Mouse (Mus musculus): ENCODE data around the gene Rassf5. TPM values are rescaled to one million over a fixed set of nuclear protein-coding genes. Genes with fewer than 3 reads are reported as not detected.
A peak's percentile ranks its signal among the peaks of the same experiment; 100 is the strongest.

The Rassf5 gene
- polyA plus RNA-seq, 1 experiment from 2014 or later, result 8.0 TPM

- Histone ChIP-seq H3K9me3 (ENCODE audit: low read length) (no peaks in the 10 kb centered on the region), H3K27me3 (ENCODE audit: insufficient read depth, low read length) (no peaks in the 10 kb centered on the region), H3K27ac (ENCODE audit: low read depth) (peak overlapping the region; percentile 44; the same call in 1 of the 2 replicates), H3K4me2 (ENCODE audit: low read depth, low read length) (peak overlapping the region; percentile 55; the same call in 1 of the 2 replicates), H3K9ac (replicated peaks) (no peak overlapping the region), H3K4me1 (ENCODE audit: insufficient read depth) (peaks cover 23% of the 10 kb centered on the region), H3K4me3 (ENCODE audit: low read depth, low read length) (no peak overlapping the region), H3K36me3 (replicated peaks; ENCODE audit: insufficient read depth, low read length) (no peaks in the 10 kb centered on the region)
- no peak for ATAC-seq
- no peak for TF ChIP-seq CTCF (IDR thresholded peaks at IDR 0.05; ENCODE audit: low read depth)
- no peak for TF ChIP-seq EP300 (IDR thresholded peaks at IDR 0.05; ENCODE audit: low read depth)
- 58% methylated on average over 10 of the region's 10 CpGs for WGBS (ENCODE audit: insufficient replicate concordance)
- DNase-seq, result no peak
These were observed 44.5 kb downstream of the Rassf5 start for GRCm38 (mm10) chr1:131200588-131200987.

DNA sequence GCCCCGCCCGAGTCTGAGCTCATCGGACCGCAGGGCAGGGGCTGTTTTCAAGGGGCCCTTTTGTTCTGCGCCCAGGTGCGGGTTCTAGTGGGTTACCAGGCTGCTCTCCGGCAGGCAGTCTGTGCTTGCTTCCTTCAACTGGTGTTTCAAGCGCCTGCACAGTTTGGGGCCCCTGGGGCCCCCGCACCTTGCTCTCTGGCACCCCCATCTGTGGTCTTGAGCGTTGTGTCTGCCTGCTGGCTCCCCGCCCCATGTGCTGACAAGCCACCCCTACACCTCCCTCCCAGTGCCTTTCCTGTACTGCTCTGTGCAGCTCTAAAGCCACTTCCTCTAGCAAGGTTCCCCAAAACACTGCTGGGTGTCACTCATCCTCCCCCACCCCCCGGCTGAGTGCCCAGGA lies 45.1 kb downstream of the Rassf5 start:
- TF ChIP-seq CTCF (IDR thresholded peaks at IDR 0.05; ENCODE audit: low read depth), result peak; percentile 56
- no peak for TF ChIP-seq EP300 (IDR thresholded peaks at IDR 0.05; ENCODE audit: low read depth)
- DNase-seq, result peak; percentile 83
- Histone ChIP-seq H3K4me2 (ENCODE audit: low read depth, low read length) (peak overlapping the region; percentile 55), H3K4me1 (ENCODE audit: insufficient read depth) (peaks cover 23% of the 10 kb centered on the region), H3K9ac (replicated peaks) (peak overlapping the region; percentile 59), H3K27me3 (ENCODE audit: insufficient read depth, low read length) (no peaks in the 10 kb centered on the region), H3K27ac (ENCODE audit: low read depth) (peak overlapping the region; percentile 87), H3K4me3 (ENCODE audit: low read depth, low read length) (peak overlapping the region; percentile 50), H3K36me3 (replicated peaks; ENCODE audit: insufficient read depth, low read length) (no peaks in the 10 kb centered on the region), H3K9me3 (ENCODE audit: low read length) (no peaks in the 10 kb centered on the region)
- ATAC-seq, result peak; percentile 87
- 32% methylated on average over 12 of the region's 12 CpGs for WGBS (ENCODE audit: insufficient replicate concordance)

DNA sequence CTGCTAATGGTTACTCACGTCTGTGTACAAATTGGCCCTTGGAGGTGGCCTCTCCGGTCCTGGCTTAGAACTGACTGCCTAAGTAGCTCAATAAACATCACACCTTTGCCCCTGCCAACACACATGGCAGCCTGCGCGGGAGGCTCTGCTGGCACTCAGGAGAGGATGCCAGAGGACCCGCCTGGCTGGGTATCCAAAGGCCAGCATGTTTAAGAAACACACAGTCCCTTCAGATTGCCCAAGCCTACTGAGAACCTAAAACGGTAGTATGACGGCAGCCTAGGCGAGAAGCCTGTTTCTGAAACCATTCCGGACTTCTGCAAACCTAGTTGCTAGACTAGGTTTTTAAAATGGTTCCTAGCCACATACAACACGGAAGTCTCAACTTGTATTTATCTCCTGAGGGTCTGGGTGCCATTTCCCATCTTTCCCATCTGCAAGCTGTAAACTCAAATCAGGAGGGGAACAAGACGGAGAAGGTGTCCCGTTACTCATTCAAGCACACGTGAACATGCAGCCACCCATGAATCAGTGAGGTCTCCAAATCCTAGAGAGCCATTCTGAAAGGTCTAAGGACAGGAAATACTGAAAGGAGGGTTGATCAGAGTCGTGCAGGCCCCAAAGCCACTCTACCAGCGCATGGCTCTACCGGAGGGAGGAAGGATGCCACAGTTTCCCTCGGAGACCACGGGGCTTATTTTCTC lies 45.8 kb downstream of the Rassf5 start:
- H3K9me3 ChIP-seq (ENCODE audit: low read length), result no peaks in the 10 kb centered on the region
- H3K9ac ChIP-seq (replicated peaks), result peak overlapping the region; percentile 59
- whole genome bisulfite sequencing (ENCODE audit: insufficient replicate concordance), result 40% methylated on average over 18 of the region's 18 CpGs

DNA sequence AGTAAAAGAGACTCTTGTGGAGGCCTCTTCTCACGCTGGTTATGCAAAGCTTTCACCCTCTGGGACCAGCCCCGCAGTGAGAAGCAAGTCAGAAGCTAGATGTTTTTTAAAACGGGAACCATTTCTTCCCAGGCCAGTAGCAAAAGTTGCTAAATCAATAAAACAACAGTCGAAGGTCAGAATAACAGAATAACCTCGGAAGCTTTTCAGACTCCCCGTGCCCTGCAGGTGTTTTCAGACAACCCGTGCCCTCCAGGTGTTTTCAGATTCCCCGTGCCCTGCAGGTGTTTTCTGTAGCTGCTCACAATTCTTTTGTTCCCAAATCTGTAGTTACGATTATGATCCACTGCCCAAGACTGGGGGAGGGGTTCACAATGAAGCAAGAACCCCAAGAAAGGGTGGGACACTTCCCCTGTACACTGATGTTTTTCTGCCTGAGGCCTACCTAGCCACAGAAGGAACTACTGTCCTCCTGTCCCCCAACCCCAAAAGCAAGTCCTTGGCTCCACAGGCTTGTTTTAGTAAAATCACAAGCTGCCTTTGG lies 46.6 kb downstream of the Rassf5 start:
- peak overlapping the region; percentile 50 for H3K4me3 ChIP-seq (ENCODE audit: low read depth, low read length)
- peaks cover 23% of the 10 kb centered on the region for H3K4me1 ChIP-seq (ENCODE audit: insufficient read depth)
- ATAC-seq (no peak), DNase-seq (no peak)
- peak overlapping the region; percentile 59 for H3K9ac ChIP-seq (replicated peaks)
- TF ChIP-seq EP300 (IDR thresholded peaks at IDR 0.05; ENCODE audit: low read depth) (no peak), CTCF (IDR thresholded peaks at IDR 0.05; ENCODE audit: low read depth) (no peak)
- 30% methylated on average over 9 of the region's 9 CpGs for WGBS (ENCODE audit: insufficient replicate concordance)
- H3K27ac ChIP-seq (ENCODE audit: low read depth), result peak overlapping the region; percentile 87
- no peaks in the 10 kb centered on the region for H3K9me3 ChIP-seq (ENCODE audit: low read length)
- peak overlapping the region; percentile 55 for H3K4me2 ChIP-seq (ENCODE audit: low read depth, low read length)
- no peaks in the 10 kb centered on the region for H3K36me3 ChIP-seq (replicated peaks; ENCODE audit: insufficient read depth, low read length)
- no peaks in the 10 kb centered on the region for H3K27me3 ChIP-seq (ENCODE audit: insufficient read depth, low read length)

More for the DNA sequence above, 45.8 kb downstream of the Rassf5 start:
- Histone ChIP-seq H3K36me3 (replicated peaks; ENCODE audit: insufficient read depth, low read length) (no peaks in the 10 kb centered on the region), H3K4me3 (ENCODE audit: low read depth, low read length) (peak overlapping the region; percentile 50), H3K27me3 (ENCODE audit: insufficient read depth, low read length) (no peaks in the 10 kb centered on the region), H3K27ac (ENCODE audit: low read depth) (peak overlapping the region; percentile 87), H3K4me2 (ENCODE audit: low read depth, low read length) (peak overlapping the region; percentile 55), H3K4me1 (ENCODE audit: insufficient read depth) (peaks cover 23% of the 10 kb centered on the region)
- ATAC-seq, result peak; percentile 46
- DNase-seq, result peak; percentile 37
- TF ChIP-seq CTCF (IDR thresholded peaks at IDR 0.05; ENCODE audit: low read depth) (no peak), EP300 (IDR thresholded peaks at IDR 0.05; ENCODE audit: low read depth) (no peak)

DNA sequence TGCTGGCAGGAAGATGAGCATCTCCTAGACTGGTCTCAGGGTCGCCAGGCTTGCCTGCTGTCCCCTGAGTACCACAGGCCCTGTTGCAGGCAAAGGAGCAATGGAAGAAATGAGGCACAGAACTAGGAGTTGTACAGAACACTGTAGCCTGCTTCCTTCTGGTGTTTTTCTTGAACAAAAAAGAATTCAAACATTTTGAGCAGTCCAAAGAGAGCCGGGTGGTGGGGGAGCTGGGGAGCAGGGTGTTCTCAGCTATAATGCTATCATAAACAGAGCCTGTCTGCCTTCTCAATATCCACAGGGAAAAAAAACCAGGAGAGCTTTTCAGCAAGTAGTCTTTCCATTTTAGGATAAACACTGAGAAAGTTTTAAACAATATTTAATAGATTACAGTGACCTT lies 49.0 kb downstream of the Rassf5 start:
- WGBS (ENCODE audit: insufficient replicate concordance), result 55% methylated on average over 2 of the region's 2 CpGs
- no peak for ATAC-seq
- Histone ChIP-seq H3K36me3 (replicated peaks; ENCODE audit: insufficient read depth, low read length) (0 out of 2 replicates have a peak, but pooled peaks cover 6% of the 10 kb centered on the region), H3K4me1 (ENCODE audit: insufficient read depth) (peaks cover 19% of the 10 kb centered on the region), H3K9me3 (ENCODE audit: low read length) (no peaks in the 10 kb centered on the region), H3K4me3 (ENCODE audit: low read depth, low read length) (no peak overlapping the region), H3K27me3 (ENCODE audit: insufficient read depth, low read length) (no peaks in the 10 kb centered on the region), H3K4me2 (ENCODE audit: low read depth, low read length) (no peak overlapping the region), H3K9ac (replicated peaks) (no peak overlapping the region), H3K27ac (ENCODE audit: low read depth) (no peak overlapping the region)
- TF ChIP-seq EP300 (IDR thresholded peaks at IDR 0.05; ENCODE audit: low read depth) (no peak), CTCF (IDR thresholded peaks at IDR 0.05; ENCODE audit: low read depth) (no peak)
- no peak for DNase-seq

DNA sequence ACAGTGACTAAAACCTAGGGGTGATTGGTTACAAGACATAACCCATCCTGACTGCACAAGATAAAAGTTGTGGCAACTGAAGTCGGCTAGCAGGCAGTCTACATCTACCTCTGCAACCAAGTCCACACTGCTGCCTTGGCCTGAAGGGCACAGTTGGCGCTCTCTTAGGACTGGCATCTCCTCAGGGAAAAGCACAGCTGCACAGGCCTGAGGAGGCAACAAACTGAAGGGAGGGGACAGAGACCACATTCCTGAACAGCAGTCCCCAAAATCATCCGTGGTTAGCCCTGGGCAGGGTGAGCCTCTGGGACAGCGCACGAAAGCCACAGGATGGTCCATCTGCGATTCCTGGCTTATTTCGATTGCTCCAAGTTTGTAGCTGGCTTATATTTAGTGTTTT lies 49.4 kb downstream of the Rassf5 start:
- WGBS (ENCODE audit: insufficient replicate concordance), result 78% methylated on average over 7 of the region's 7 CpGs
- H3K27me3 ChIP-seq (ENCODE audit: insufficient read depth, low read length), result no peaks in the 10 kb centered on the region
- no peak overlapping the region for H3K4me3 ChIP-seq (ENCODE audit: low read depth, low read length)
- DNase-seq (no peak), ATAC-seq (no peak)
- 0 out of 2 replicates have a peak, but pooled peaks cover 10% of the 10 kb centered on the region for H3K36me3 ChIP-seq (replicated peaks; ENCODE audit: insufficient read depth, low read length)
- TF ChIP-seq EP300 (IDR thresholded peaks at IDR 0.05; ENCODE audit: low read depth), result no peak
- TF ChIP-seq CTCF (IDR thresholded peaks at IDR 0.05; ENCODE audit: low read depth), result no peak
- H3K9me3 ChIP-seq (ENCODE audit: low read length), result no peaks in the 10 kb centered on the region
- no peak overlapping the region for H3K4me2 ChIP-seq (ENCODE audit: low read depth, low read length)
- no peak overlapping the region for H3K9ac ChIP-seq (replicated peaks)
- H3K4me1 ChIP-seq (ENCODE audit: insufficient read depth), result peaks cover 19% of the 10 kb centered on the region
- H3K27ac ChIP-seq (ENCODE audit: low read depth), result no peak overlapping the region
